Mouse (Mus musculus) heart, adult 2 months (tissue): Measurements from ENCODE around the gene Plpp3. TPM values are rescaled to one million over a fixed set of nuclear protein-coding genes. Genes with fewer than 3 reads are reported as not detected.

ENCODE experiments used
- DNase-seq, 2 experiments: peaks; one replicate each; pipeline ENCODE4 v3.0.0; 2021
- H3K27ac ChIP-seq: fragments of 200-600 bp; 2 replicates; pipeline ENCODE4 v1.8.1; 2022
- H3K27me3 ChIP-seq: fragments of 200-500 bp; 2 replicates; pipeline ENCODE4 v1.6.1; 2012; ENCODE audit warnings: mild to moderate bottlenecking, low read length, inconsistent platforms, mixed read lengths; ENCODE audit not compliant: control insufficient read depth, insufficient read depth
- H3K36me3 ChIP-seq: fragments of 200-500 bp; 2 replicates; pipeline ENCODE4 v1.6.1; 2012; ENCODE audit warnings: low read length, inconsistent platforms; ENCODE audit not compliant: control insufficient read depth, insufficient read depth
- H3K4me1 ChIP-seq: fragments of 200-500 bp; 2 replicates; pipeline ENCODE4 v1.6.1; 2011; ENCODE audit warnings: low read length; ENCODE audit not compliant: control insufficient read depth, insufficient read depth
- H3K4me3 ChIP-seq: fragments of 200-600 bp; 2 replicates; pipeline ENCODE4 v1.8.1; 2022
- H3K79me2 ChIP-seq: fragments of 200-500 bp; replicated peaks from 2 replicates; pipeline ENCODE4 v1.6.1; 2012; ENCODE audit warnings: mild to moderate bottlenecking, inconsistent platforms, low read length, moderate library complexity, mixed read lengths; ENCODE audit not compliant: control insufficient read depth, insufficient read depth
- H3K9ac ChIP-seq: fragments of 200-500 bp; 2 replicates; pipeline ENCODE4 v1.6.1; 2012; ENCODE audit warnings: low read depth, mild to moderate bottlenecking, control low read depth, inconsistent platforms, low read length, mixed read lengths
- CTCF ChIP-seq: fragments of 200-600 bp; IDR thresholded peaks from 2 replicates; pipeline ENCODE4 v1.8.1; 2022; ENCODE audit warnings: antibody characterized with exemption, mild to moderate bottlenecking, moderate library complexity
- EP300 ChIP-seq: fragments of 200-500 bp; IDR thresholded peaks from 2 replicates; pipeline ENCODE4 v1.6.1; 2011; ENCODE audit warnings: low read depth, low read length, control low read depth; ENCODE audit not compliant: insufficient read depth
- POLR2A ChIP-seq: fragments of 200-500 bp; IDR thresholded peaks from 2 replicates; pipeline ENCODE4 v1.6.1; 2011; ENCODE audit warnings: mild to moderate bottlenecking, low read depth, low read length, control low read depth; ENCODE audit not compliant: insufficient read depth
- WGBS: fragments of 180-500 bp; shearing (Covaris S2); methylation state at CpG from one replicate; pipeline ENCODE4 v1.1.7; 2018; 5-methylcytosine and 5-hydroxymethylcytosine counted together
- intact Hi-C: fragments of 180-260 bp; cut with DNase I; formaldehyde crosslinking; loops from one replicate; pipeline ENCODE4 v1.15.1; 2025
- polyA plus RNA-seq: library from polyadenylated mRNA; depleted of rRNA; stranded (reverse); fragments of >200 nt; gene quantifications from 2 replicates; pipeline ENCODE4 v1.2.3, GENCODE M21; 2012
- total RNA-seq, 2 experiments: library from RNA; stranded (reverse); gene quantifications; 2 replicates each; pipeline ENCODE4 v1.2.3; 2021

Gene Plpp3
- total and polyA plus RNA-seq, 3 experiments: 64.8 to 76.9 (median 74.0) TPM

DNA sequence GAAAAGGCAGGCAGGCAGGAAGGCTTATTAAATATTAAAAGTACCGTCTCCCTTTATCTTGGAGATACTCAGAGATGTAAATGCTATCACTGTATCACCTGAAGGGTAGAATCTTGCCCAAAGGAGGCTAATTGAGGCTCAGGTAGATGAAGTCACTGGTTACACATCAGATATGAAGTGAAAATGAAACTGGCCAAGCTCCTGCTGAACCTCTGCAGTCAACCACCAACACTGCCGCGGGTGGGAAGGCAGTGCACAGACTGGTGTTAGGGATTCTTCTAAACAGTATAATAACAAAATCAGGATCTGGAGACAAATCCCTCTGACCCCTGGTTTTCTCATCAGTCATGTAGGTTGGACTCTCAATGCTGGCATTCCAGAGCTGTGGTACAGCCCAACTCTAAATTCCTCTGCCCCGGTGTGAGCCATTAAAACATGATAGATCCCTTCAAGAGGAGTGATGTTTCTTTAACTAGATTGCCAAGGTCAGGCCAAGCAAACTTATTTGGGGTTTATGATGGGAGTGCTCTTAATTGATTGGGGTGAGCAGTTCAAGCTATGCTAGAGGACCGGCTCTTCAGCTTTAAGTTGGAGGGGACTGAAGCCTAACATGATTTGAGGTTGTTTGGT lies 95.5 kb downstream of the Plpp3 start:
- Histone ChIP-seq H3K4me1 (peaks cover 2% of the 10 kb centered on the region; the same call in 1 of the 2 replicates), H3K4me3 (no peak overlapping the region), H3K36me3 (no peaks in the 10 kb centered on the region), H3K9ac (no peak overlapping the region), H3K27ac (no peak overlapping the region), H3K27me3 (no peaks in the 10 kb centered on the region), H3K79me2 (no peaks in the 10 kb centered on the region)
- WGBS: 61% methylated on average over 5 of the region's 5 CpGs
- intact Hi-C loops: no loop called here
- TF ChIP-seq CTCF (no peak), POLR2A (no peak), EP300 (no peak)
- DNase-seq: no peak

GRCm38 (mm10) chr4:105253453-105254341 lies 96.5 kb downstream of the Plpp3 start:
- intact Hi-C loops: no loop called here
- no peak for DNase-seq

DNA sequence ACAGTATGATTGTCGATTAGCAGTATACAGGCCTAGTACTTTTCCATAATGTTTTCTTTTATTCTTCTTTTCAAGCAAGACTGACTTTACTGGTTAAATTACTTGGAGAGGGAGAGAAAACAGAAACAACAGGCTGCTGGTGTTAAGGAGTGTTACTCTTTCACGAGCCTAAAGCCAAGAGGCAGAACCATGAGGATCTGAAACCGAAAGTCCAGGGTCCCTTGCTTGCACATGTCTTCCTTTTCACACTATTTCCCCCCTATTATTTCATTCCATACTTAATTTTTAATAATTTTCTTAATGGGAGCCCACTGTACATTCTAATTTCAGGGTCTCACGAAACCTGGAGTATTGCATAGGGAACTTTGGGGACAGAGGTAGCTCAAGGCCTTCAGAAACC lies 97.2 kb downstream of the Plpp3 start:
- Histone ChIP-seq H3K4me1 (peaks cover 2% of the 10 kb centered on the region; the same call in 1 of the 2 replicates), H3K4me3 (no peak overlapping the region), H3K27ac (no peak overlapping the region), H3K9ac (no peak overlapping the region), H3K36me3 (no peaks in the 10 kb centered on the region), H3K27me3 (no peaks in the 10 kb centered on the region), H3K79me2 (no peaks in the 10 kb centered on the region)
- intact Hi-C loops: no loop called here
- WGBS: 91% methylated on average over 4 of the region's 4 CpGs
- TF ChIP-seq CTCF (no peak), EP300 (no peak), POLR2A (no peak)
- no peak for DNase-seq

More at GRCm38 (mm10) chr4:105253453-105254341, 96.5 kb downstream of the Plpp3 start:
- Histone ChIP-seq H3K27ac (no peak overlapping the region), H3K27me3 (no peaks in the 10 kb centered on the region), H3K4me1 (peaks cover 2% of the 10 kb centered on the region; the same call in 1 of the 2 replicates), H3K9ac (no peak overlapping the region), H3K79me2 (no peaks in the 10 kb centered on the region), H3K4me3 (no peak overlapping the region), H3K36me3 (no peaks in the 10 kb centered on the region)
- TF ChIP-seq EP300 (no peak), CTCF (no peak), POLR2A (no peak)
- 57% methylated on average over 6 of the region's 6 CpGs for WGBS

GRCm38 (mm10) chr4:105255185-105255584 lies 98.0 kb downstream of the Plpp3 start:
- Histone ChIP-seq H3K79me2 (no peaks in the 10 kb centered on the region), H3K4me1 (peaks cover 2% of the 10 kb centered on the region; the same call in 1 of the 2 replicates), H3K27me3 (no peaks in the 10 kb centered on the region), H3K4me3 (no peak overlapping the region), H3K9ac (no peak overlapping the region), H3K36me3 (no peaks in the 10 kb centered on the region), H3K27ac (no peak overlapping the region)
- 93% methylated on average over 3 of the region's 3 CpGs for WGBS
- TF ChIP-seq EP300: no peak
- no peak for TF ChIP-seq POLR2A
- no peak for TF ChIP-seq CTCF
- no peak for DNase-seq
- intact Hi-C loops: no loop called here

DNA sequence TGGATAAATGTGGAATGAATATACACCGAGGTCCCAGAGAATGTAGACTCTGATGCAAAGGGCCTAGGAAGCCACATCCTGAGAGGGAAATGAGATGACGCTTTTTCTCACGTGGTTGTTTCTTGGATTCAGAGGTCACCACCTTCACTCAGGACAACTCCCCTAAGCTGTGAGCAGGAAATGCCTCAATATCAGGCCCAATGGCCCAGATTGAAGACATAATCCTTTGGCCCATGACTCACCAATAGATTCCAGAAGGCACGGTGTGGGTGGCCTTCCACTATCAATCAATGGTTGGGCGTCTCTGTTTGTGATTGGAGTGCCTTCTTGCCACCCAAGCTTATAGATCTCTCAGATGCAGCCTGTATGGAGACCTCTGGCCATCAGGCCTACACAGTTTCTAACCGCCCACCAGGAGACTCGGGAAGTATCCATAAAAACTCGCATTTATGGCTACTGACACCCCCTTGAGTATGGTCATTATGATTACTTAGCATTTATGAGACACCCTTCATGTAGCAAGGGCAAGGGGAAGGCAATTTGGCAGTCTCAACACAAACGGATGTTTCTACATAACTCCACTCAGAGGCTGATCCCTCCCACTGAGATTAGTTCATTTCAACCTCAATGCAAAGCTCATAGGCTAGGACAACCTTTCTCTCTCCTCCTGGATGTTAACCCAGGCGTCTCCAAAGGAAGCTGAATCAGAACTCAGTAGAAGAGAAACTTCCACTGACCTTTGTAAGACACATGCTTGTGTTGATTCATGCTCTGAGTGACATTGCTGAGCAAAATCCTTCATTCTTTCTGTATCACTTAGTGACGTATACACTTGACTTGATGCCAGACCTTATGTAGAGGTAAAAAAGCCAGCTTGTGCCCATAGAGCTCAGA lies 100.8 kb downstream of the Plpp3 start:
- H3K9ac ChIP-seq: no peak overlapping the region
- H3K27ac ChIP-seq: no peak overlapping the region
- DNase-seq: no peak
- H3K27me3 ChIP-seq: no peaks in the 10 kb centered on the region
- intact Hi-C loops: no loop called here
- no peak overlapping the region for H3K4me3 ChIP-seq
- peaks cover 12% of the 10 kb centered on the region for H3K4me1 ChIP-seq
- WGBS: 62% methylated on average over 11 of the region's 11 CpGs
- no peaks in the 10 kb centered on the region; the same call in 1 of the 2 replicates for H3K36me3 ChIP-seq
- TF ChIP-seq EP300: no peak
- no peak for TF ChIP-seq CTCF
- no peak for TF ChIP-seq POLR2A
- H3K79me2 ChIP-seq: no peaks in the 10 kb centered on the region
